In the genomic region with DNA sequence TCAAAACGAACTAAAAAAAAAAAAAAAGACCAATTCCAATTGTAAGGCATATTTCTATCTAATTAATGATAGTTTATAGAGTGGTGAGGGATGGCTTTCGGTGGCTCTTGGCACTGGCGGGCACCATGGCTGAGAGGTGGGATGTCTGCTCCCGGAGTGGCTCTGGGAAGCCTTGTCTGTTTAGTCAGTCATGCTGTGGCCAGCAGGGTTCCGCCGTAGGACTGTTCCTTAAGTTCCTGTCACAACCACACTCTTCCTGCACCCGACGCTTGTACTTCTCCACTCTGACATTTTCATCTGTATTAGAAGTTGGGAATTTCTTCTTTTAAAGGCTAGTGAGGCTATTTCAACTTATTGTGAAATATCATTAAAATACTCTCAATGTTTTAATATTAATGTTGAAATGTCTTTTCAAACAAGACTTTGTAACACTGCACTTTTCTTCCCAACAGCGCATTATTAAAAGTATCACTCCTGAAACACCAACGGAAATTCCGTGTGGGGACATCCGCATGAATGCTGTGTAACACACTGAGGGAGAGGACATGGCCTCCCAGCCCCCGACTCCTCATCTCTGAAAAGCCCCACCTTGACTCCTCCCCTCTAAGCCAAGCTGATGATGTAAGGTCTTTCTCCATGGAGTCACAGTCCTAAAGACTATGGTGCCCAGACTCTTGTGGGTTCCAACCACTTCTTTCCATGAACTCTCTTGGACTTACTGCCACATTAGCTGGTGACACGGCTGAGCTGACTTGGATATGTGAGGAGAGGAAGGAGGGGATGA, we compare ENCODE assay signal across 27 mouse cellular contexts. TPM values are rescaled to one million over a fixed set of nuclear protein-coding genes. Genes with fewer than 3 reads are reported as not detected.
"Had no signal": no experiment of that assay in that cellular context is flagged by ENCODE, and none has a peak within 500 bp of the region (broad histone marks: within the 10 kb centered on the region; RNA-seq: fewer than 3 reads in every experiment).

No protein-coding gene starts in this region.

- DNase-seq: gastrocnemius, adult 2 months; gastrocnemius, postnatal 10 days; gastrocnemius, postnatal 25 days; heart, adult 18-20 months; heart, postnatal 14 days; heart, postnatal 36 days; kidney, adult 11 months; kidney, adult 2 months; kidney, adult 9 months; kidney, postnatal 14 days; kidney, postnatal 36 days; liver; liver, embryonic 13.5 days had no signal

- H3K9me3 ChIP-seq: heart, embryonic 10.5 days; heart, embryonic 13.5 days; heart, embryonic 15.5 days; hindbrain, embryonic 13.5 days; hindbrain, embryonic 15.5 days; kidney, embryonic 15.5 days; limb, embryonic 10.5 days; limb, embryonic 12.5 days; liver, embryonic 13.5 days had no signal

- H3K36me3 ChIP-seq: heart, embryonic 10.5 days; heart, embryonic 13.5 days; heart, embryonic 15.5 days; hindbrain, embryonic 13.5 days; hindbrain, embryonic 15.5 days; kidney, embryonic 15.5 days; limb, embryonic 10.5 days; limb, embryonic 12.5 days; liver, embryonic 13.5 days had no signal

- H3K4me3 ChIP-seq: gastrocnemius, adult 2 months; heart, embryonic 10.5 days; heart, embryonic 13.5 days; heart, embryonic 15.5 days; hindbrain, embryonic 13.5 days; hindbrain, embryonic 15.5 days; kidney, embryonic 15.5 days; left cerebral cortex, adult 2 months; limb, embryonic 10.5 days; limb, embryonic 12.5 days; liver, embryonic 13.5 days had no signal

- H3K4me1 ChIP-seq: heart, embryonic 10.5 days; heart, embryonic 13.5 days; heart, embryonic 15.5 days; hindbrain, embryonic 13.5 days; hindbrain, embryonic 15.5 days; kidney, embryonic 15.5 days; limb, embryonic 10.5 days; limb, embryonic 12.5 days; liver, embryonic 13.5 days had no signal

- ATAC-seq: hindbrain, postnatal 0 days; intestine, embryonic 16.5 days had no signal

- H3K27me3 ChIP-seq: heart, embryonic 13.5 days; heart, embryonic 15.5 days; hindbrain, embryonic 13.5 days; hindbrain, embryonic 15.5 days; kidney, embryonic 15.5 days; limb, embryonic 12.5 days; liver, embryonic 13.5 days had no signal

RNA-seq across cellular contexts. Expression of a gene that starts 32.9 kb away (rescaled TPM):
- total RNA-seq: hematopoietic stem cell, adult 5-6 weeks; layer of hippocampus, adult 18-20 months; left cerebral cortex, postnatal 14 days had no signal
